Mouse (Mus musculus) heart, embryonic 14.5 days (tissue): ENCODE results near the gene Hdac11. TPM values are rescaled to one million over a fixed set of nuclear protein-coding genes. Genes with fewer than 3 reads are reported as not detected.

Experiments used
- ATAC-seq: fragments of 200-750 bp; cut with Nextera tagmentation; 2 replicates; pipeline ENCODE4 v1.8.0; 2017; ENCODE audit warnings: low read depth, moderate TSS enrichment; ENCODE audit not compliant: insufficient number of reproducible peaks, insufficient read depth, low FRiP score
- H3K27ac ChIP-seq, 2 experiments: fragments of 200-500 bp in 1 of 2; fragments of 300-500 bp in 1 of 2; sonication (generic) in 1 of 2; replicated peaks in 1 of 2; 2 replicates each; pipeline ENCODE4 v1.5.1; 2012 to 2014; ENCODE audit warnings: low read depth in 2 of 2, low read length in 2 of 2, control low read depth in 1 of 2, mild to moderate bottlenecking in 1 of 2, mixed read lengths in 1 of 2; ENCODE audit not compliant: control insufficient read depth in 1 of 2, insufficient read depth in 1 of 2
- H3K27me3 ChIP-seq: fragments of 300-500 bp; sonication (generic); 2 replicates; pipeline ENCODE4 v1.6.1; 2014; ENCODE audit warnings: mild to moderate bottlenecking, low read length, control low read depth; ENCODE audit not compliant: control insufficient read depth, insufficient read depth
- H3K36me3 ChIP-seq: fragments of 300-500 bp; sonication (generic); 2 replicates; pipeline ENCODE4 v1.6.1; 2014; ENCODE audit warnings: mild to moderate bottlenecking, control low read depth, low read length, mixed read lengths; ENCODE audit not compliant: control insufficient read depth, insufficient read depth
- H3K4me1 ChIP-seq, 2 experiments: fragments of 200-500 bp in 1 of 2; fragments of 300-500 bp in 1 of 2; sonication (generic) in 1 of 2; 2 replicates each; pipeline ENCODE4 v1.6.1; 2012 to 2014; ENCODE audit warnings: low read length in 2 of 2, control low read depth in 1 of 2, mixed read lengths in 1 of 2; ENCODE audit not compliant: control insufficient read depth in 2 of 2, insufficient read depth in 2 of 2
- H3K4me2 ChIP-seq: fragments of 300-500 bp; sonication (generic); 2 replicates; pipeline ENCODE4 v1.6.1; 2014; ENCODE audit warnings: mild to moderate bottlenecking, low read length
- H3K4me3 ChIP-seq, 2 experiments: fragments of 200-500 bp in 1 of 2; fragments of 300-500 bp in 1 of 2; sonication (generic) in 1 of 2; 2 replicates each; pipeline ENCODE4 v1.5.1; 2012 to 2014; ENCODE audit warnings: low read length in 2 of 2, mild to moderate bottlenecking in 2 of 2, control low read depth in 1 of 2, low read depth in 1 of 2, moderate library complexity in 1 of 2; ENCODE audit not compliant: control insufficient read depth in 1 of 2, insufficient read depth in 1 of 2
- H3K9ac ChIP-seq: fragments of 300-500 bp; sonication (generic); 2 replicates; pipeline ENCODE4 v1.6.1; 2014; ENCODE audit warnings: mild to moderate bottlenecking, low read length
- H3K9me3 ChIP-seq: fragments of 300-500 bp; sonication (generic); 2 replicates; pipeline ENCODE4 v1.6.1; 2016; ENCODE audit warnings: low read length, control low read depth; ENCODE audit not compliant: control insufficient read depth
- WGBS: fragments of 180-500 bp; shearing (Covaris S2); extraction: QIAGEN DNeasy Blood & Tissue Kit; methylation state at CpG from one replicate; pipeline ENCODE4 v1.1.7; 2014; 5-methylcytosine and 5-hydroxymethylcytosine counted together
- polyA plus RNA-seq: library from polyadenylated mRNA; unstranded; fragments of >200 nt; fragmentation: Nextera tagmentation; extraction: Ambion mirVana; gene quantifications from 2 replicates; pipeline ENCODE4 v1.2.1, GENCODE M21; 2014

Gene Hdac11
- polyA plus RNA-seq, 1 experiment from 2014 or later: 11.4 TPM

GRCm38 (mm10) chr6:91154685-91155084 is 1.8 kb upstream of the Hdac11 start:
- Histone ChIP-seq H3K4me2 (no peak overlapping the region), H3K9me3 (no peaks in the 10 kb centered on the region), H3K27ac (no peak overlapping the region), H3K27me3 (peaks cover 18% of the 10 kb centered on the region), H3K4me3 (no peak overlapping the region), H3K4me1 (peaks cover 18 to 43% of the 10 kb centered on the region in 2 experiments), H3K9ac (no peak overlapping the region), H3K36me3 (no peaks in the 10 kb centered on the region)
- no peak for ATAC-seq
- 47% methylated on average over 4 of the region's 4 CpGs for WGBS

GRCm38 (mm10) chr6:91155286-91155685 is 1.2 kb upstream of the Hdac11 start:
- no peak overlapping the region for H3K4me3 ChIP-seq
- peaks cover 18% of the 10 kb centered on the region for H3K27me3 ChIP-seq
- no peaks in the 10 kb centered on the region for H3K36me3 ChIP-seq
- H3K9me3 ChIP-seq: no peaks in the 10 kb centered on the region
- H3K9ac ChIP-seq: no peak overlapping the region
- WGBS: 45% methylated on average over 3 of the region's 3 CpGs
- no peak for ATAC-seq
- H3K4me1 ChIP-seq: peaks cover 22 to 48% of the 10 kb centered on the region in 2 experiments
- no peak overlapping the region for H3K4me2 ChIP-seq
- no peak overlapping the region for H3K27ac ChIP-seq

DNA sequence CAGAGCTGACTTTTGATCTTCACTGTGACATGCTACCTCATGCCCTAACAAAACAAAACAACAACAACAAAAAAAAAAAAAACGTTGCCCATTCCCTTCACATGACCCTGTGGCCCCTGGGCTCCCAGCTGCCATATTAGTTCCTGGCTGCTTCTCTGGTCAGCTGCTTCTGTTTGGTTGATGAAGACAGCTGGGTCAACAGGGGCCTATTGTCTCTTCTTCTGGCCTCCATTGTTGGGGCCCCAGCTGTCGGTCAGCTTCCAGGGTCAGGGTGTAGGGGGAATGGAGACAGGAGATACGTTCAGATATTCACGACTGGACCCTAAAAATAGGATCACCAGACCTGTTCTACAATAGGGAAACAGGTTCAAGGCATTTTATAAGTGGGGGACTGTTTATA is 403 bp upstream of the Hdac11 start:
- H3K4me3 ChIP-seq: peak overlapping the region in 1 of 2 experiments; percentile 70; a peak in 2 of 4 replicates
- H3K36me3 ChIP-seq: no peaks in the 10 kb centered on the region
- 19% methylated on average over 4 of the region's 4 CpGs for WGBS
- H3K9ac ChIP-seq: no peak overlapping the region
- no peak for ATAC-seq
- H3K27me3 ChIP-seq: peaks cover 18% of the 10 kb centered on the region
- peak overlapping the region in 1 of 2 experiments; percentile 28; a peak in 1 of 4 replicates for H3K27ac ChIP-seq
- H3K9me3 ChIP-seq: no peaks in the 10 kb centered on the region
- H3K4me1 ChIP-seq: peaks cover 27 to 55% of the 10 kb centered on the region in 2 experiments
- peak overlapping the region; percentile 89 for H3K4me2 ChIP-seq

DNA sequence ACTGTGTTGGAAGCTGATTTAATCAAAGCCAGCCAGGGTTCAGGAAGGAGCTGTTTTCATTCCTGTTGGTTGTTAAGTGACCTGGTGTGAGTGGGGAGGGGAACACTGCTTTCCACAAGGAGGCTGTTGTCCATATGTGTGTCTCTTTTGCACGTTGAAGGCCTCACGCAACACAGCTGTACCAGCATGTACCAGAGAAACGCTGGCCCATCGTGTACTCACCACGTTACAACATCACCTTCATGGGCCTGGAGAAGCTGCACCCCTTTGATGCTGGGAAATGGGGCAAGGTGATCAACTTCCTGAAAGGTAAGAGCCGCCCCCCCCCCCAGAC is 739 bp downstream of the Hdac11 start:
- peaks cover 27 to 61% of the 10 kb centered on the region in 2 experiments for H3K4me1 ChIP-seq

DNA sequence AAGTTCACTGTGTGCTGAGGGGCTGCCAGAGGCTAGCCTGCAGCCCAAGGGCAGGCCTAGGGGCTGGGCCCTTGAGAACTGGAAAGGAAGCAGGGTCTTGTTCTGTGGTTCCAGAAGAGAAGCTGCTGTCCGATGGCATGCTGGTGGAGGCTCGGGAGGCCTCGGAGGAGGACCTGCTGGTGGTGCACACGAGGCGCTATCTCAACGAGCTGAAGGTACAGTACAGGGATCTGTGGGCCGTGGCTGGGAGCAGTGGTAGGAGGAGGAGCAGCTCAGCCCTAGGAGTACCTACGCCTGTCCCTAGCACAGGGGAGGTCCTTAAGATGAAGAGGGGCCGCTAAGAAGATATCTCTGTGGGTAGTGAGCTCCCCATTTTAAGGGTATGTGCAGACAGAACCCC is 2.6 kb downstream of the Hdac11 start:
- Histone ChIP-seq H3K27me3 (peaks cover 6% of the 10 kb centered on the region), H3K9me3 (no peaks in the 10 kb centered on the region), H3K4me1 (peaks cover 25 to 60% of the 10 kb centered on the region in 2 experiments), H3K27ac (peak overlapping the region in 1 of 2 experiments; percentile 15; a peak in 2 of 4 replicates), H3K4me3 (no peak overlapping the region), H3K4me2 (peak overlapping the region; percentile 34), H3K9ac (peak overlapping the region; percentile 52), H3K36me3 (no peaks in the 10 kb centered on the region)
- ATAC-seq: no peak
- 49% methylated on average over 9 of the region's 9 CpGs for WGBS

More for the DNA sequence above, 739 bp downstream of the Hdac11 start:
- no peak for ATAC-seq
- no peaks in the 10 kb centered on the region for H3K9me3 ChIP-seq
- peak overlapping the region; percentile 84 for H3K9ac ChIP-seq
- peaks cover 18% of the 10 kb centered on the region for H3K27me3 ChIP-seq
- H3K36me3 ChIP-seq: no peaks in the 10 kb centered on the region
- peak overlapping the region; percentile 42 to 81 for H3K27ac ChIP-seq
- 49% methylated on average over 6 of the region's 6 CpGs for WGBS
- peak overlapping the region; percentile 66 to 70 for H3K4me3 ChIP-seq
- peak overlapping the region; percentile 89 for H3K4me2 ChIP-seq

- Histone ChIP-seq H3K27me3 (no peaks in the 10 kb centered on the region; the same call in 1 of the 2 replicates), H3K4me2 (peak overlapping the region; percentile 8; the same call in 1 of the 2 replicates), H3K4me3 (no peak overlapping the region), H3K27ac (peak overlapping the region in 1 of 2 experiments; percentile 72; a peak in 3 of 4 replicates), H3K4me1 (peaks cover 25 to 57% of the 10 kb centered on the region in 2 experiments), H3K9me3 (no peaks in the 10 kb centered on the region), H3K9ac (no peak overlapping the region), H3K36me3 (no peaks in the 10 kb centered on the region)
- 26% methylated on average over 3 of the region's 3 CpGs for WGBS
- ATAC-seq: no peak
Observed at GRCm38 (mm10) chr6:91160399-91160798, 3.9 kb downstream of the Hdac11 start.

GRCm38 (mm10) chr6:91160976-91161375 is 4.5 kb downstream of the Hdac11 start:
- Histone ChIP-seq H3K36me3 (peaks cover 3% of the 10 kb centered on the region; the same call in 1 of the 2 replicates), H3K4me2 (no peak overlapping the region)
- 83% methylated on average over 2 of the region's 2 CpGs for WGBS

More at GRCm38 (mm10) chr6:91160976-91161375, 4.5 kb downstream of the Hdac11 start:
- H3K27ac ChIP-seq: no peak overlapping the region; a peak in 1 of 4 replicates
- H3K9ac ChIP-seq: no peak overlapping the region
- H3K4me3 ChIP-seq: no peak overlapping the region
- no peak for ATAC-seq
- no peaks in the 10 kb centered on the region; the same call in 1 of the 2 replicates for H3K27me3 ChIP-seq
- no peaks in the 10 kb centered on the region for H3K9me3 ChIP-seq
- H3K4me1 ChIP-seq: peaks cover 22 to 51% of the 10 kb centered on the region in 2 experiments
